Comparison of ENCODE assay signal across 8 mouse cellular contexts in the genomic region with DNA sequence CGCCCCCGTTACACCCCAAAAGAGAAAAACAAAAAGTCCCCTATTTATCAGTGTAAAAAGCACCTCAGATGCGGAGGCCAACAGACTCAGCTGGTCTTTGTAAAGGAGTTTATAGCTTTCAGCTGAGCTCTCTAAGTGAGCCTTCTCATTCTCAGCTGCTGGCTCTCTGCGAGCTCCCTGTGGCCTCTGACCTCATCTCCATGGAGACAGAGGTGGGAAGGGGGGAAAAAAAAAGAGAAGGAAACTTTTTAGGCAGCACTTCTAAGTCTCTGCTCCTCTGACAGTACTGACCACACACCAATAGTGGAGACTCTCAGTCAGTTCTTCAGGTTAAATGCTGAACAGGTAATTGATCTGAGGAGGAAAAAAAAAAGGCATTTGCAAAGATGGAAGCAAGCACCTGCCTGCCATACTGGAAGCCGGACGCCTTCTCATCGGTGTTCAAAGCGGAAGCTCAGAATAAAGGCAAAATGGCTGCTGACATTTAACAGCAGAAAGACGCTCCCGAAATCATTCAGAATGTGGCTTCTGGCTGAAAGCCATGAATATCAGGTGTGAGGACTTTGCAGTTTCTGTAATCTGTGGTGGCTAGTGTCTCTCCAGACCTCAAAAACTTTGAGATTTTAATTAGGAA. TPM values are rescaled to one million over a fixed set of nuclear protein-coding genes. Genes with fewer than 3 reads are reported as not detected.
DNase-seq lines count a peak whose midpoint lies in the region; ATAC-seq lines count a peak whose summit lies in the region.
"Had no signal": no experiment of that assay in that cellular context is flagged by ENCODE, and none has a peak within 500 bp of the region (broad histone marks: within the 10 kb centered on the region; RNA-seq: fewer than 3 reads in every experiment).

No protein-coding gene starts in this region.

- H3K4me3 ChIP-seq in forebrain, embryonic 12.5 days (replicated peaks): 0 out of 2 replicates have a peak overlapping the region, but pooled peaks have one; percentile 2
- no peak overlapping the region for H3K4me3 ChIP-seq in neural tube, embryonic 14.5 days (ENCODE audit: low read depth, low read length)
- H3K4me3 ChIP-seq: heart, embryonic 13.5 days had no signal

- peaks cover 16% of the 10 kb centered on the region for H3K4me1 ChIP-seq in forebrain, embryonic 12.5 days
- H3K4me1 ChIP-seq in neural tube, embryonic 14.5 days (ENCODE audit: control insufficient read depth, insufficient read depth, low read length): peaks cover 5% of the 10 kb centered on the region; the same call in 1 of the 2 replicates

- no peak overlapping the region for H3K9ac ChIP-seq in forebrain, embryonic 12.5 days
- no peak overlapping the region for H3K9ac ChIP-seq in neural tube, embryonic 14.5 days (replicated peaks; ENCODE audit: low read depth, low read length)
- H3K9ac ChIP-seq: heart, embryonic 13.5 days had no signal

- H3K27ac ChIP-seq in forebrain, embryonic 12.5 days: no peak overlapping the region
- peak overlapping the region; percentile 2; the same call in 1 of the 2 replicates for H3K27ac ChIP-seq in neural tube, embryonic 14.5 days (ENCODE audit: low read depth, low read length)
- H3K27ac ChIP-seq: heart, embryonic 13.5 days had no signal

- DNase-seq in right cerebral cortex, adult 18-20 months: peak; percentile 13
- DNase-seq in right cerebral cortex, postnatal 14 days: no peak
- DNase-seq in kidney, postnatal 36 days: peak; percentile 19 to 27
- DNase-seq in left cerebral cortex, adult 8-10 months (ENCODE audit: low spot score in 2 of 2): no peak
- no peak for DNase-seq in c-Kit-positive CD71-positive TER-119-positive erythroid progenitor cells, embryonic 14.5 days (ENCODE audit: low spot score)

- H3K9me3 ChIP-seq in forebrain, embryonic 12.5 days: no peaks in the 10 kb centered on the region
- H3K9me3 ChIP-seq in neural tube, embryonic 14.5 days (ENCODE audit: control insufficient read depth, low read length): no peaks in the 10 kb centered on the region
- H3K9me3 ChIP-seq: heart, embryonic 13.5 days had no signal

- H3K4me2 ChIP-seq in forebrain, embryonic 12.5 days: peak overlapping the region; percentile 35
- H3K4me2 ChIP-seq in neural tube, embryonic 14.5 days (ENCODE audit: low read depth, low read length): peak overlapping the region; percentile 11; the same call in 1 of the 2 replicates
- H3K4me2 ChIP-seq: heart, embryonic 13.5 days had no signal

- no peaks in the 10 kb centered on the region for H3K27me3 ChIP-seq in forebrain, embryonic 12.5 days
- H3K27me3 ChIP-seq in neural tube, embryonic 14.5 days (ENCODE audit: control insufficient read depth, insufficient read depth, low read length): no peaks in the 10 kb centered on the region
- H3K27me3 ChIP-seq: heart, embryonic 13.5 days had no signal

- 6% methylated on average over 10 of the region's 10 CpGs for WGBS in forebrain, embryonic 12.5 days
- WGBS in neural tube, embryonic 14.5 days: 5% methylated on average over 10 of the region's 10 CpGs

- H3K36me3 ChIP-seq in forebrain, embryonic 12.5 days (replicated peaks): no peaks in the 10 kb centered on the region
- no peaks in the 10 kb centered on the region for H3K36me3 ChIP-seq in neural tube, embryonic 14.5 days (ENCODE audit: control insufficient read depth, insufficient read depth, low read length)
- H3K36me3 ChIP-seq: heart, embryonic 13.5 days had no signal

- peak; percentile 83 for ATAC-seq in forebrain, embryonic 12.5 days (ENCODE audit: low FRiP score)
- ATAC-seq in neural tube, embryonic 14.5 days (ENCODE audit: low read depth): peak; percentile 86

RNA-seq across cellular contexts. Expression of a gene that starts 45.4 kb away (rescaled TPM):
- 20.4 and 22.6 TPM in 2 replicates for polyA plus RNA-seq in forebrain, embryonic 12.5 days (2016; fragmentation: Nextera tagmentation; extraction: Ambion mirVana)
- polyA plus RNA-seq in neural tube, embryonic 14.5 days (2014; fragmentation: Nextera tagmentation; extraction: Ambion mirVana): 114 and 136 TPM in 2 replicates
- total RNA-seq in left cerebral cortex, adult 8-10 months (2022): 100 to 1,000 TPM; 124 to 134 (median 126) TPM

Comparison
In these comparisons a context has a peak if more than half of its experiments do, and no peak if none do; other contexts are left out.
1. DNase-seq: peak in right cerebral cortex, adult 18-20 months (single experiment) and kidney, postnatal 36 days (2 of 2); none in right cerebral cortex, postnatal 14 days (single experiment), left cerebral cortex, adult 8-10 months (0 of 2) and c-Kit-positive CD71-positive TER-119-positive erythroid progenitor cells, embryonic 14.5 days (single experiment).